8 mouse cellular contexts compared by ENCODE assay signal in genomic region chr17:78881878-78882304, GRCm38 (mm10). TPM values are rescaled to one million over a fixed set of nuclear protein-coding genes. Genes with fewer than 3 reads are reported as not detected.
DNase-seq lines count a peak whose midpoint lies in the region; ATAC-seq and TF ChIP-seq lines count a peak whose summit lies in the region.

No protein-coding gene starts in this region.

- peaks cover 19% of the 10 kb centered on the region for H3K36me3 ChIP-seq in heart, embryonic 10.5 days
- H3K36me3 ChIP-seq in limb, embryonic 15.5 days: peaks cover 21% of the 10 kb centered on the region
- H3K36me3 ChIP-seq in midbrain, embryonic 16.5 days (ENCODE audit: control insufficient read depth, insufficient read depth, low read length): no peaks in the 10 kb centered on the region

- peaks cover 17% of the 10 kb centered on the region for H3K4me1 ChIP-seq in heart, embryonic 10.5 days
- H3K4me1 ChIP-seq in bone marrow, adult 2 months (ENCODE audit: control insufficient read depth, insufficient read depth, low read length): no peaks in the 10 kb centered on the region; the same call in 1 of the 2 replicates
- H3K4me1 ChIP-seq in limb, embryonic 15.5 days: peaks cover 15% of the 10 kb centered on the region
- H3K4me1 ChIP-seq in midbrain, embryonic 16.5 days (ENCODE audit: control insufficient read depth, insufficient read depth, low read length): peaks cover 3% of the 10 kb centered on the region; the same call in 1 of the 2 replicates

- intact Hi-C loops in heart, postnatal 14 days (cut with DNase I): loop anchor here (2.0 kb wide), 1 partner anchor 35 kb away; the partner anchor contains the start of gene Cebpzos
- intact Hi-C loops in left cerebral cortex, postnatal 25 days (cut with DNase I): no loop called here

- peak overlapping the region; percentile 60 for H3K4me2 ChIP-seq in limb, embryonic 15.5 days
- H3K4me2 ChIP-seq in midbrain, embryonic 16.5 days (ENCODE audit: low read length): peak overlapping the region; percentile 81

- no peaks in the 10 kb centered on the region for H3K9me3 ChIP-seq in heart, embryonic 10.5 days
- H3K9me3 ChIP-seq in limb, embryonic 15.5 days: no peaks in the 10 kb centered on the region
- no peaks in the 10 kb centered on the region for H3K9me3 ChIP-seq in midbrain, embryonic 16.5 days (replicated peaks; ENCODE audit: control insufficient read depth, low read length, poor library complexity, severe bottlenecking)

- H3K4me3 ChIP-seq in heart, embryonic 10.5 days: peak overlapping the region; percentile 76
- peak overlapping the region; percentile 77 for H3K4me3 ChIP-seq in bone marrow, adult 2 months (replicated peaks; ENCODE audit: control insufficient read depth, low read depth, low read length)
- peak overlapping the region; percentile 61 for H3K4me3 ChIP-seq in limb, embryonic 15.5 days
- H3K4me3 ChIP-seq in midbrain, embryonic 16.5 days (ENCODE audit: low read depth, low read length): peak overlapping the region; percentile 41

- no peak for TF ChIP-seq CTCF in bone marrow, adult 2 months (IDR thresholded peaks at IDR 0.05; ENCODE audit: control insufficient read depth, insufficient read depth, low read length)

- peak; percentile 28 to 51; a peak in 1 of 4 replicates for ATAC-seq in hematopoietic stem cell, adult 5-6 weeks (replicated peaks in 1 of 2; ENCODE audit: insufficient read depth in 1 of 2, low FRiP score in 2 of 2, low TSS enrichment in 1 of 2, low read depth in 1 of 2, poor library complexity in 2 of 2, severe bottlenecking in 2 of 2)
- 0 out of 2 replicates have a peak, but pooled peaks have one; percentile 26 for ATAC-seq in limb, embryonic 15.5 days (ENCODE audit: insufficient number of reproducible peaks, low FRiP score, low TSS enrichment, low read depth)
- ATAC-seq in midbrain, embryonic 16.5 days: peak; percentile 75

- H3K27me3 ChIP-seq in heart, embryonic 10.5 days (ENCODE audit: insufficient read depth, poor library complexity, severe bottlenecking): no peaks in the 10 kb centered on the region
- H3K27me3 ChIP-seq in limb, embryonic 15.5 days: no peaks in the 10 kb centered on the region
- no peaks in the 10 kb centered on the region for H3K27me3 ChIP-seq in midbrain, embryonic 16.5 days (ENCODE audit: control insufficient read depth, insufficient read depth, low read depth, low read length)

- TF ChIP-seq POLR2A in bone marrow, adult 2 months (IDR thresholded peaks at IDR 0.05; ENCODE audit: borderline replicate concordance, control insufficient read depth, low read depth, low read length): no peak

- H3K9ac ChIP-seq in limb, embryonic 15.5 days: peak overlapping the region; percentile 62
- H3K9ac ChIP-seq in midbrain, embryonic 16.5 days (ENCODE audit: low read depth, low read length): peak overlapping the region; percentile 51

- 14% methylated on average over 4 of the region's 7 CpGs for WGBS in heart, embryonic 10.5 days
- WGBS in bone marrow, adult 2 months: 1% methylated on average over 6 of the region's 7 CpGs
- WGBS in limb, embryonic 15.5 days: 13% methylated on average over 5 of the region's 7 CpGs
- 11% methylated on average over 5 of the region's 7 CpGs for WGBS in midbrain, embryonic 16.5 days

- peak overlapping the region; percentile 90 for H3K27ac ChIP-seq in heart, embryonic 10.5 days
- no peak overlapping the region for H3K27ac ChIP-seq in bone marrow, adult 2 months (ENCODE audit: control insufficient read depth, insufficient read depth, low read depth, low read length, poor library complexity)
- peak overlapping the region; percentile 82; the same call in 1 of the 2 replicates for H3K27ac ChIP-seq in limb, embryonic 15.5 days
- no peak overlapping the region for H3K27ac ChIP-seq in midbrain, embryonic 16.5 days (ENCODE audit: low read length)

- DNase-seq in heart, embryonic 10.5 days (ENCODE audit: low spot score): no peak
- DNase-seq in heart, postnatal 14 days: no peak
- DNase-seq in frontal cortex, postnatal 10 days (ENCODE audit: low spot score in 2 of 2): no peak
- no peak for DNase-seq in left cerebral cortex, postnatal 25 days (ENCODE audit: low spot score in 2 of 2)

RNA-seq across cellular contexts. Expression of gene Eif2ak2, which starts 0.5 kb away (rescaled TPM):
- 7.3 and 9.7 TPM in 2 replicates for polyA plus RNA-seq in heart, embryonic 10.5 days (2016; fragmentation: Nextera tagmentation; extraction: Ambion mirVana)
- 10 to 100 TPM in 1 of 2 experiments, 1 to 10 TPM in 1; 8.7 to 10.4 TPM for total RNA-seq in heart, postnatal 14 days (2021)
- 13.2 and 13.5 TPM in 2 replicates for polyA plus RNA-seq in bone marrow, adult 2 months (2011; ENCODE audit: insufficient read depth, insufficient read length, low replicate concordance, missing spikeins)
- 70.4 and 76.2 TPM in 2 replicates for total RNA-seq in hematopoietic stem cell, adult 5-6 weeks (2017)
- 10.1 and 13.2 TPM in 2 replicates for polyA plus RNA-seq in limb, embryonic 15.5 days (2015; fragmentation: Nextera tagmentation; extraction: Ambion mirVana)
- 2.0 and 2.4 TPM in 2 replicates for polyA plus RNA-seq in midbrain, embryonic 16.5 days (2015; fragmentation: Nextera tagmentation; extraction: Ambion mirVana)
- total RNA-seq in left cerebral cortex, postnatal 25 days (2021): 1 to 10 TPM; 3.5 to 4.5 TPM

RNA-seq across cellular contexts. Expression of gene Sult6b1, which starts 24.9 kb away (rescaled TPM):
- polyA plus RNA-seq in heart, embryonic 10.5 days (2016; fragmentation: Nextera tagmentation; extraction: Ambion mirVana): 0.06 and 0.10 TPM in 2 replicates
- not detected for total RNA-seq in heart, postnatal 14 days (2021)
- polyA plus RNA-seq in bone marrow, adult 2 months (2011; ENCODE audit: insufficient read depth, insufficient read length, low replicate concordance, missing spikeins): not detected in 2 replicates
- 0.13 TPM in 1 of 2 replicates, not detected in the other for total RNA-seq in hematopoietic stem cell, adult 5-6 weeks (2017)
- 0.22 TPM in 1 of 2 replicates, not detected in the other for polyA plus RNA-seq in limb, embryonic 15.5 days (2015; fragmentation: Nextera tagmentation; extraction: Ambion mirVana)
- polyA plus RNA-seq in midbrain, embryonic 16.5 days (2015; fragmentation: Nextera tagmentation; extraction: Ambion mirVana): 0.16 and 0.27 TPM in 2 replicates
- not detected for total RNA-seq in left cerebral cortex, postnatal 25 days (2021)

RNA-seq across cellular contexts. Expression of gene Cebpzos, which starts 34.4 kb away (rescaled TPM):
- polyA plus RNA-seq in heart, embryonic 10.5 days (2016; fragmentation: Nextera tagmentation; extraction: Ambion mirVana): 76.7 and 84.9 TPM in 2 replicates
- 10 to 100 TPM; 46.0 to 47.5 TPM for total RNA-seq in heart, postnatal 14 days (2021)
- polyA plus RNA-seq in bone marrow, adult 2 months (2011; ENCODE audit: insufficient read depth, insufficient read length, low replicate concordance, missing spikeins): 4.4 and 16.4 TPM in 2 replicates
- 48.8 and 51.5 TPM in 2 replicates for total RNA-seq in hematopoietic stem cell, adult 5-6 weeks (2017)
- 91.2 and 101 TPM in 2 replicates for polyA plus RNA-seq in limb, embryonic 15.5 days (2015; fragmentation: Nextera tagmentation; extraction: Ambion mirVana)
- 105 and 113 TPM in 2 replicates for polyA plus RNA-seq in midbrain, embryonic 16.5 days (2015; fragmentation: Nextera tagmentation; extraction: Ambion mirVana)
- 10 to 100 TPM; 29.6 to 32.8 TPM for total RNA-seq in left cerebral cortex, postnatal 25 days (2021)

RNA-seq across cellular contexts. Expression of gene Gpatch11, which starts 46.5 kb away (rescaled TPM):
- polyA plus RNA-seq in heart, embryonic 10.5 days (2016; fragmentation: Nextera tagmentation; extraction: Ambion mirVana): 32.8 and 33.3 TPM in 2 replicates
- total RNA-seq in heart, postnatal 14 days (2021): 10 to 100 TPM; 22.9 to 25.8 TPM
- 17.3 and 34.1 TPM in 2 replicates for polyA plus RNA-seq in bone marrow, adult 2 months (2011; ENCODE audit: insufficient read depth, insufficient read length, low replicate concordance, missing spikeins)
- total RNA-seq in hematopoietic stem cell, adult 5-6 weeks (2017): 16.7 and 34.4 TPM in 2 replicates
- 45.1 and 48.6 TPM in 2 replicates for polyA plus RNA-seq in limb, embryonic 15.5 days (2015; fragmentation: Nextera tagmentation; extraction: Ambion mirVana)
- polyA plus RNA-seq in midbrain, embryonic 16.5 days (2015; fragmentation: Nextera tagmentation; extraction: Ambion mirVana): 50.9 and 51.6 TPM in 2 replicates
- total RNA-seq in left cerebral cortex, postnatal 25 days (2021): 10 to 100 TPM; 40.9 to 43.0 TPM

RNA-seq across cellular contexts. Expression of gene Heatr5b, which starts 46.7 kb away (rescaled TPM):
- polyA plus RNA-seq in heart, embryonic 10.5 days (2016; fragmentation: Nextera tagmentation; extraction: Ambion mirVana): 16.2 and 20.1 TPM in 2 replicates
- total RNA-seq in heart, postnatal 14 days (2021): 10 to 100 TPM; 32.5 to 36.3 TPM
- 2.5 and 5.1 TPM in 2 replicates for polyA plus RNA-seq in bone marrow, adult 2 months (2011; ENCODE audit: insufficient read depth, insufficient read length, low replicate concordance, missing spikeins)
- 22.5 and 28.1 TPM in 2 replicates for total RNA-seq in hematopoietic stem cell, adult 5-6 weeks (2017)
- polyA plus RNA-seq in limb, embryonic 15.5 days (2015; fragmentation: Nextera tagmentation; extraction: Ambion mirVana): 10.1 and 12.0 TPM in 2 replicates
- polyA plus RNA-seq in midbrain, embryonic 16.5 days (2015; fragmentation: Nextera tagmentation; extraction: Ambion mirVana): 20.5 and 23.2 TPM in 2 replicates
- 10 to 100 TPM; 53.5 to 56.2 TPM for total RNA-seq in left cerebral cortex, postnatal 25 days (2021)

Comparison
In these comparisons a context has a peak if more than half of its experiments do, and no peak if none do; other contexts are left out.
1. H3K27ac ChIP-seq: peak in heart, embryonic 10.5 days (single experiment) and limb, embryonic 15.5 days (single experiment); none in bone marrow, adult 2 months (single experiment) and midbrain, embryonic 16.5 days (single experiment).
2. Peak in every context shown above with its lines, with median percentiles within 50 percentile points of each other: H3K4me3 ChIP-seq and ATAC-seq.